Mouse (Mus musculus) embryonic facial prominence, embryonic 15.5 days (tissue): ENCODE data around the gene Tcf3. TPM values are rescaled to one million over a fixed set of nuclear protein-coding genes. Genes with fewer than 3 reads are reported as not detected.

ENCODE experiments used
- ATAC-seq: fragments of 200-750 bp; cut with Nextera tagmentation; 2 replicates; pipeline ENCODE4 v1.8.0; 2017; ENCODE audit warnings: low read depth, moderate TSS enrichment; ENCODE audit not compliant: insufficient number of reproducible peaks, low FRiP score, low TSS enrichment
- H3K27ac ChIP-seq: fragments of 300-500 bp; sonication (generic); replicated peaks from 2 replicates; pipeline ENCODE4 v1.5.1; 2015; ENCODE audit warnings: mild to moderate bottlenecking, inconsistent platforms
- H3K27me3 ChIP-seq: fragments of 300-500 bp; sonication (generic); 2 replicates; pipeline ENCODE4 v1.6.1; 2015; ENCODE audit warnings: inconsistent platforms
- H3K36me3 ChIP-seq: fragments of 300-500 bp; sonication (generic); 2 replicates; pipeline ENCODE4 v1.6.1; 2015; ENCODE audit warnings: mild to moderate bottlenecking, inconsistent platforms
- H3K4me1 ChIP-seq: fragments of 300-500 bp; sonication (generic); 2 replicates; pipeline ENCODE4 v1.6.1; 2015; ENCODE audit warnings: inconsistent platforms
- H3K4me2 ChIP-seq: fragments of 300-500 bp; sonication (generic); replicated peaks from 2 replicates; pipeline ENCODE4 v1.6.1; 2015; ENCODE audit warnings: mild to moderate bottlenecking, inconsistent platforms
- H3K4me3 ChIP-seq: fragments of 300-500 bp; sonication (generic); replicated peaks from 2 replicates; pipeline ENCODE4 v1.5.1; 2015; ENCODE audit warnings: mild to moderate bottlenecking, inconsistent platforms
- H3K9ac ChIP-seq: fragments of 300-500 bp; sonication (generic); 2 replicates; pipeline ENCODE4 v1.6.1; 2015; ENCODE audit warnings: inconsistent platforms
- H3K9me3 ChIP-seq: fragments of 300-500 bp; sonication (generic); replicated peaks from 2 replicates; pipeline ENCODE4 v1.6.1; 2016; ENCODE audit warnings: inconsistent platforms
- WGBS: fragments of 180-500 bp; shearing (Covaris S2); methylation state at CpG from one replicate; pipeline ENCODE4 v1.1.7; 2015; 5-methylcytosine and 5-hydroxymethylcytosine counted together
- polyA plus RNA-seq: library from polyadenylated mRNA; unstranded; fragments of >200 nt; fragmentation: Nextera tagmentation; extraction: Ambion mirVana; gene quantifications from 2 replicates; pipeline ENCODE4 v1.2.1, GENCODE M21; 2015

Tcf3 gene
- polyA plus RNA-seq, 1 experiment from 2014 or later, result 135 TPM

GRCm38 (mm10) chr10:80384709-80385108 is 48.7 kb downstream of the Tcf3 start:
- Histone ChIP-seq H3K9me3 (no peaks in the 10 kb centered on the region), H3K4me2 (peak overlapping the region; percentile 85), H3K4me3 (peak overlapping the region; percentile 67), H3K27ac (no peak overlapping the region), H3K9ac (no peak overlapping the region; the same call in 1 of the 2 replicates), H3K36me3 (peaks cover 33% of the 10 kb centered on the region), H3K27me3 (no peaks in the 10 kb centered on the region), H3K4me1 (peaks cover 44% of the 10 kb centered on the region)
- 78% methylated on average over 7 of the region's 7 CpGs for WGBS
- ATAC-seq, result no peak

GRCm38 (mm10) chr10:80384115-80384639 is 49.3 kb downstream of the Tcf3 start:
- Histone ChIP-seq H3K9me3 (no peaks in the 10 kb centered on the region), H3K4me1 (peaks cover 44% of the 10 kb centered on the region), H3K27me3 (no peaks in the 10 kb centered on the region), H3K4me2 (peak overlapping the region; percentile 85), H3K27ac (no peak overlapping the region), H3K36me3 (peaks cover 33% of the 10 kb centered on the region), H3K4me3 (peak overlapping the region; percentile 67), H3K9ac (no peak overlapping the region)
- 86% methylated on average over 4 of the region's 4 CpGs for WGBS
- no peak for ATAC-seq

DNA sequence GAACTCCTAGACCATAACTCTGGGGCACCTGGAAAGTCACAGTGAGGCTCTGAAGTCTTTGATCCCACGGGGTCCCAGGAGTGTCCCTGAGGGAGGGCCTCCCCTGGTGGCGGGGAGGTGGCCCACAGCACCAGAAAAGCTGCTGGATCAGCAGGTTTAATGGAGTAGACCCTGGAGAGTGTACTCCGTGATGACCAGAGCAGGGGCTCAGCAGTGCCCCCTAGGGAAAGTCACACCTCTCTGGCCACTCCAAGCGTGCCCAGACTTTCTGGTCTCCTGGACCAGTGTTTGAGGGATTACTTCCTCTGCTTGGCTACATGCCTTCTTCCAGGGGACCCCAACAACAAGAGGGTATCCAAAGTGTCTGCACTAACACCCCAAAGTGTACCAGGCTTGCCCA is 50.0 kb downstream of the Tcf3 start:
- Histone ChIP-seq H3K27ac (no peak overlapping the region), H3K27me3 (no peaks in the 10 kb centered on the region), H3K4me1 (peaks cover 39% of the 10 kb centered on the region), H3K36me3 (peaks cover 33% of the 10 kb centered on the region), H3K9me3 (no peaks in the 10 kb centered on the region), H3K4me2 (no peak overlapping the region), H3K4me3 (no peak overlapping the region), H3K9ac (no peak overlapping the region)
- no peak for ATAC-seq
- WGBS, result 61% methylated on average over 4 of the region's 4 CpGs

- Histone ChIP-seq H3K9me3 (no peaks in the 10 kb centered on the region), H3K36me3 (peaks cover 33% of the 10 kb centered on the region), H3K4me1 (peaks cover 32% of the 10 kb centered on the region), H3K4me3 (no peak overlapping the region), H3K27ac (no peak overlapping the region), H3K4me2 (no peak overlapping the region), H3K9ac (no peak overlapping the region), H3K27me3 (no peaks in the 10 kb centered on the region)
- WGBS, result 80% methylated on average over 7 of the region's 7 CpGs
- ATAC-seq, result no peak
Observed at GRCm38 (mm10) chr10:80382641-80383365, 50.6 kb downstream of the Tcf3 start.

DNA sequence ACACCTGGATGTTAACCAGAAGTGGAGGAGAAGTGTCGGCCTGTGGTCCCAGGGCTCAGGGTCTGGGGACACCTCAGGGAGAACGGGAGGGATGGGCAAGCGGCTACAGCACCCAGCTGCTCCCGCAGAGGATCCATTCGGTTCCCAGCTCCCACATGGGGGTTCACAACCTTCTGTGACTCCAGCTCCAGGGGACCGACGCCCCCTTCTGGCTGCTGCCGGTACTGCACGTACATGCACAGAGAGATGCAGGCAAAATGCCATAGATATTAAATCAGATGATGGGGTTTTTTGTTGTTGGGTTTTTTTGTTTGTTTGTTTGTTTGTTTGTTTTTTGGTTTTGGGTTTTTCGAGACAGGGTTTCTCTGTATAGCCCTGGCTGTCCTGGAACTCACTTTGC is 55.7 kb downstream of the Tcf3 start:
- no peaks in the 10 kb centered on the region for H3K4me1 ChIP-seq
- peaks cover 27% of the 10 kb centered on the region for H3K36me3 ChIP-seq
- H3K9me3 ChIP-seq, result no peaks in the 10 kb centered on the region
- no peak overlapping the region for H3K27ac ChIP-seq
- H3K4me3 ChIP-seq, result no peak overlapping the region
- H3K4me2 ChIP-seq, result no peak overlapping the region
- ATAC-seq, result no peak
- no peaks in the 10 kb centered on the region for H3K27me3 ChIP-seq
- no peak overlapping the region for H3K9ac ChIP-seq
- 54% methylated on average over 10 of the region's 10 CpGs for WGBS

DNA sequence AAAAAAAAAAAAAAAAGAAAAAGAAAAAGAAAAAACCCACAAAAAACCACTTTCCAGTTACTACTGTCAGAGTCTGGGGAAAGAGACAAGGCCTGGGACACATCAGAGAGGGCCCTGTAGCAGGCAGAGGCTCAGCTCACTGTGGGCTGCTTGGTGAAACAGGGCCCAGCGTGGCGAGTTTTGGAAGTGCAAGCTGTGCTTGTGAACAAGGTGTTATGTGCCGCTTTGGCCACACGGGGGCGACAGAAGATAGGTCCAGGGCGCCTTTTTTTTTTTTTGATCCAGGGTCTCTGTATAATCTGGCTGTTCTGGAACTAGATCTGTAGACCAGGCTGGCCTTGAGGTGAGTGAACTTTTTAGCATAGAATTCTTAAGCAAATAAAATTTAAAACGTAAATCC is 57.3 kb downstream of the Tcf3 start:
- Histone ChIP-seq H3K27ac (no peak overlapping the region), H3K27me3 (no peaks in the 10 kb centered on the region), H3K36me3 (peaks cover 12% of the 10 kb centered on the region), H3K4me3 (no peak overlapping the region), H3K9ac (no peak overlapping the region), H3K4me1 (peaks cover 12% of the 10 kb centered on the region; the same call in 1 of the 2 replicates), H3K4me2 (no peak overlapping the region), H3K9me3 (no peaks in the 10 kb centered on the region)
- no peak for ATAC-seq
- WGBS, result 3% methylated on average over 7 of the region's 7 CpGs

GRCm38 (mm10) chr10:80374063-80374462 is 59.4 kb downstream of the Tcf3 start:
- Histone ChIP-seq H3K36me3 (no peaks in the 10 kb centered on the region), H3K4me2 (no peak overlapping the region), H3K4me3 (no peak overlapping the region), H3K9me3 (no peaks in the 10 kb centered on the region), H3K27ac (no peak overlapping the region), H3K27me3 (no peaks in the 10 kb centered on the region), H3K9ac (no peak overlapping the region), H3K4me1 (peaks cover 12% of the 10 kb centered on the region; the same call in 1 of the 2 replicates)
- ATAC-seq, result no peak
- 18% methylated on average over 6 of the region's 6 CpGs for WGBS

DNA sequence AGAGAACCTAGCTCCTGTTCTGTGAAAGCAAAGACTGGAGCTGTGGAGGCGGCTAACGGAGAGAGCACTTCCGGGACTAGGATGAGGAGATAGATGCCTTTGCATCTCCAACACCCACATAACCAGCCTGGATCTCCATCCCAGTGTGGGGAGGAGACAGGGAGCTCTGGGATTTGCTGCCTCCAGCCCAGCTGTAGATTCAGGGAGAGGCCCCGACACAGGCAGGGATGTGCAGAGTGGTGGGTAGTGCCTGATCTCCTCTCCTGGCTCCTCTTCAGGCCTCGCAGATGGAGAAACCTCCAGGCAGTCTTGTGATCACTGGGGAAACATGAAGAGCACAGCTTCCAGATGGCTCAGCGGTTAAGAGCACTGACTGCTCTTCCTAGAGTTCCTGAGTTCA is 60.7 kb downstream of the Tcf3 start:
- Histone ChIP-seq H3K4me3 (no peak overlapping the region), H3K4me2 (no peak overlapping the region), H3K4me1 (peaks cover 12% of the 10 kb centered on the region; the same call in 1 of the 2 replicates), H3K27me3 (no peaks in the 10 kb centered on the region), H3K36me3 (no peaks in the 10 kb centered on the region), H3K27ac (peak overlapping the region; percentile 60; the same call in 1 of the 2 replicates), H3K9me3 (no peaks in the 10 kb centered on the region), H3K9ac (no peak overlapping the region)
- ATAC-seq, result no peak
- 75% methylated on average over 6 of the region's 6 CpGs for WGBS

GRCm38 (mm10) chr10:80371983-80372382 is 61.5 kb downstream of the Tcf3 start:
- Histone ChIP-seq H3K4me2 (peak overlapping the region; percentile 35), H3K27me3 (peaks cover 4% of the 10 kb centered on the region; the same call in 1 of the 2 replicates), H3K36me3 (no peaks in the 10 kb centered on the region), H3K9me3 (no peaks in the 10 kb centered on the region), H3K9ac (no peak overlapping the region), H3K27ac (peak overlapping the region; percentile 60), H3K4me3 (peak overlapping the region; percentile 35), H3K4me1 (peaks cover 12% of the 10 kb centered on the region; the same call in 1 of the 2 replicates)
- WGBS, result 51% methylated on average over 9 of the region's 9 CpGs
- ATAC-seq, result no peak

- no peaks in the 10 kb centered on the region for H3K36me3 ChIP-seq
- peaks cover 4% of the 10 kb centered on the region; the same call in 1 of the 2 replicates for H3K27me3 ChIP-seq
- H3K4me2 ChIP-seq, result peak overlapping the region; percentile 35
- 2% methylated on average over 12 of the region's 12 CpGs for WGBS
- H3K4me3 ChIP-seq, result peak overlapping the region; percentile 35
- peak overlapping the region; percentile 60 for H3K27ac ChIP-seq
- peak; percentile 85 for ATAC-seq
- peaks cover 12% of the 10 kb centered on the region; the same call in 1 of the 2 replicates for H3K4me1 ChIP-seq
- no peak overlapping the region for H3K9ac ChIP-seq
- H3K9me3 ChIP-seq, result no peaks in the 10 kb centered on the region
Observed at GRCm38 (mm10) chr10:80371411-80371966, 62.0 kb downstream of the Tcf3 start.

- Histone ChIP-seq H3K4me1 (peaks cover 12% of the 10 kb centered on the region; the same call in 1 of the 2 replicates), H3K27me3 (peaks cover 4% of the 10 kb centered on the region; the same call in 1 of the 2 replicates), H3K27ac (no peak overlapping the region), H3K4me2 (no peak overlapping the region), H3K36me3 (no peaks in the 10 kb centered on the region), H3K9me3 (no peaks in the 10 kb centered on the region), H3K9ac (no peak overlapping the region), H3K4me3 (no peak overlapping the region)
- no peak for ATAC-seq
- WGBS, result 81% methylated on average over 21 of the region's 21 CpGs
Observed at GRCm38 (mm10) chr10:80369995-80370747, 63.3 kb downstream of the Tcf3 start.
